ENCODE assay signal across 10 mouse cellular contexts in the genomic region with DNA sequence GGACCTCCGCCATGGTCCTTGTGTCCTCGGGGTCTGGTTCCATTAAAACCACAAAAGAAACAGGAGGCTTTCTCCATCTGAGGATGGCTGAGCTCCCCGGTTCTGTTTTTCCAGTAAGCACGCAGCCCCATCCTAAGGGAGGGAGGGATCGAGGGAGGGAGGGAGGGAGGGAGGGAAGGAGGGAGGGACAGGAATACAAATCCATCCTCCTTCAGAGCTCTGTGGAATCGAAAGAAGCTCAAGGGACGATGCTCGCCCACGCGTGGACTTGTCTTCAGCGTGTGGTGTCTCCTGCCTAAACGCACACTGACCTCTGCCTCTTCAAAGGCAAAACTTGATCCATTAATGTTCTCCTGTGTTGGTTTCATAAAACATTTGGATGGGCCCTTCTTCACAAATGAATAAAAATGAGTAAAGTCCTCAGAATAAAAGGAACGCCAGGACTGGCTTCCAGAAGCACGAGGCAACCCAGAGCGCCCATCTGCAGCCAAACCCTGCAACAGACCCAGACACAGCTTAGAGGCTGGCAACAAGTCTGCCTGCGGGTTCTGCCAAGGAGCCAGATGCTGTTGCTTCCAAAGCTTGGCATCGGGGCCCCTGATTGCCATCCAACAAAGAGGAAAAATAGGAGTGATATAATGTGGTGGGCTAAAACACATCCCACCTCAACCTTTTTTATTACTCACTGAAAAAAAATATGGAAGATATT.
DNase-seq lines count a peak whose midpoint lies in the region; ATAC-seq lines count a peak whose summit lies in the region.
"Had no signal": no experiment of that assay in that cellular context is flagged by ENCODE, and none has a peak within 500 bp of the region (broad histone marks: within the 10 kb centered on the region; RNA-seq: fewer than 3 reads in every experiment).

No protein-coding gene starts in this region.

- no peaks in the 10 kb centered on the region for H3K9me3 ChIP-seq in forebrain, embryonic 14.5 days (replicated peaks; ENCODE audit: control insufficient read depth, low read length)
- H3K9me3 ChIP-seq in forebrain, embryonic 10.5 days = no peaks in the 10 kb centered on the region

- H3K4me3 ChIP-seq in forebrain, embryonic 14.5 days (ENCODE audit: low read depth, low read length) = no peak overlapping the region
- no peak overlapping the region for H3K4me3 ChIP-seq in forebrain, embryonic 10.5 days

- H3K4me2 ChIP-seq in forebrain, embryonic 14.5 days (ENCODE audit: low read length) = no peak overlapping the region

- 77% methylated on average over 17 of the region's 17 CpGs for whole genome bisulfite sequencing in forebrain, embryonic 14.5 days
- WGBS in forebrain, embryonic 10.5 days = 89% methylated on average over 17 of the region's 17 CpGs

- ATAC-seq in forebrain, embryonic 14.5 days = peak; percentile 94
- ATAC-seq in erythroblast, adult 5-6 weeks (replicated peaks; ENCODE audit: low FRiP score, poor library complexity, severe bottlenecking) = no peak

- H3K36me3 ChIP-seq in forebrain, embryonic 14.5 days (ENCODE audit: control insufficient read depth, insufficient read depth, low read length) = no peaks in the 10 kb centered on the region
- no peaks in the 10 kb centered on the region for H3K36me3 ChIP-seq in forebrain, embryonic 10.5 days (replicated peaks)

- H3K27ac ChIP-seq in forebrain, embryonic 14.5 days (ENCODE audit: low read depth, low read length) = peak overlapping the region; percentile 70
- no peak overlapping the region for H3K27ac ChIP-seq in forebrain, embryonic 10.5 days
- H3K27ac ChIP-seq: macrophage had no signal

- DNase-seq in forebrain, embryonic 14.5 days (ENCODE audit: low spot score) = peak; percentile 87
- DNase-seq in forebrain, embryonic 10.5 days (ENCODE audit: extremely low spot score, low spot score) = no peak
- DNase-seq in cerebellum, postnatal 14 days = peak; percentile 94 to 95
- peak; percentile 89 to 96 for DNase-seq in layer of hippocampus, adult 18-20 months (ENCODE audit: low spot score in 2 of 2)
- peak; percentile 86 for DNase-seq in right cerebral cortex, adult 18-20 months
- no peak for DNase-seq in embryo, embryonic 10.5 days (ENCODE audit: low spot score)
- DNase-seq in heart, adult 8-10 months (ENCODE audit: low spot score) = no peak
- DNase-seq: kidney, postnatal 4 days had no signal

- H3K4me1 ChIP-seq in forebrain, embryonic 14.5 days (ENCODE audit: control insufficient read depth, insufficient read depth, low read length) = no peaks in the 10 kb centered on the region
- H3K4me1 ChIP-seq in forebrain, embryonic 10.5 days = no peaks in the 10 kb centered on the region

- no peaks in the 10 kb centered on the region for H3K27me3 ChIP-seq in forebrain, embryonic 14.5 days (replicated peaks; ENCODE audit: control insufficient read depth, insufficient read depth, low read length)
- H3K27me3 ChIP-seq in forebrain, embryonic 10.5 days (ENCODE audit: poor library complexity, severe bottlenecking) = no peaks in the 10 kb centered on the region

- no peak overlapping the region for H3K9ac ChIP-seq in forebrain, embryonic 14.5 days (ENCODE audit: low read length)

Comparison
In these comparisons a context has a peak if more than half of its experiments do, and no peak if none do; other contexts are left out.
1. DNase-seq: peak in forebrain, embryonic 14.5 days (single experiment), cerebellum, postnatal 14 days (2 of 2), layer of hippocampus, adult 18-20 months (2 of 2) and right cerebral cortex, adult 18-20 months (single experiment); none in forebrain, embryonic 10.5 days (single experiment), embryo, embryonic 10.5 days (single experiment) and heart, adult 8-10 months (single experiment).